Mouse (Mus musculus) yolk sac, embryonic 10.5 days (tissue): ENCODE measurements around the gene Scrg1.
"Not testable (repeated sequence)": the region's sequence is repeated elsewhere in the genome, so short reads cannot be mapped to it uniquely, and the experiment has no call there.

Source experiments
- DNase-seq: peaks from one replicate; pipeline ENCODE4 v3.0.0-alpha.2; 2017; ENCODE audit warnings: low spot score

The Scrg1 gene

DNA sequence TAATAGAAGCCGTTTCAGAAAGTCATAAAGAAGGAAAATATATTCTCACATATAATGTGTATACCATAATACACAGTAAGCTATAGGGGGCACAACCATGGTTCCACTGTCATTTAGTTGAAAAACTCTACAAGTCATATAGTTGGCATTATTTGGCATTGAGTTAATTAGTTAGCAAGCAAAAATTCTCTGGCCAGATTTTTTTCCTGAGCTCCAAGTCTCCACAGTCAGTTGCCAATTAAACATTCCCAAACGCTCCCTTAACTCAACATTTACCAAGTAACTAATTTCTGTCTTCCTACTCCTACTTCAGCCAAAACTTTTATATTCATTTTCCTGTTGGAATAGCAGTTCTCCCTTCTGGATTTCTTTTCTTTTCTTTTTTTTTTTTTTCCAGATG is 2.4 kb upstream of the Scrg1 start:
- DNase-seq, result no peak

GRCm38 (mm10) chr8:57457152-57457551 is 1.4 kb downstream of the Scrg1 start:
- DNase-seq, result no peak

- no peak for DNase-seq
These were observed 2.2 kb downstream of the Scrg1 start for GRCm38 (mm10) chr8:57457942-57458341.

GRCm38 (mm10) chr8:57462839-57463238 is 7.1 kb downstream of the Scrg1 start:
- DNase-seq, result no peak

- no peak for DNase-seq
These were observed 8.0 kb downstream of the Scrg1 start for GRCm38 (mm10) chr8:57463757-57464156.

DNA sequence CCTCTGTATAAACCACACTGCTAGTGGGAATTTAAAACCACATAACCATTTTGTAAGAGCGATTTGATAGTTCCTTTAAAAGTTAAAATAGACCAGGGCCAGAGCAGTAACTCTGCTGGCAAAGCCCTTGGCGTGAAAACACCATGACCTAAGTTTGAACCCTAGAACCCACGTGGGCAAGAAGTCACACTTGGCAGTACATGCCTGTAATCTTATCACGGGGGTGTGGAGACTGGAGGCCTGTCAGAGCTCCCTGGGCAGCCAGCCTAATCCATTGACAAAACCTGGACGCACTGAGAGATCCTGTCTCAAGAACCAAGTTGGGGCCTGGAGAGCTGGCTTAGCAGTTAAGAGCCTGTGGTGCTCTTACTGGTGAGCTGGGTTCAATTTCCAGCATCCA is 12.9 kb downstream of the Scrg1 start:
- DNase-seq, result peak; percentile 9

DNA sequence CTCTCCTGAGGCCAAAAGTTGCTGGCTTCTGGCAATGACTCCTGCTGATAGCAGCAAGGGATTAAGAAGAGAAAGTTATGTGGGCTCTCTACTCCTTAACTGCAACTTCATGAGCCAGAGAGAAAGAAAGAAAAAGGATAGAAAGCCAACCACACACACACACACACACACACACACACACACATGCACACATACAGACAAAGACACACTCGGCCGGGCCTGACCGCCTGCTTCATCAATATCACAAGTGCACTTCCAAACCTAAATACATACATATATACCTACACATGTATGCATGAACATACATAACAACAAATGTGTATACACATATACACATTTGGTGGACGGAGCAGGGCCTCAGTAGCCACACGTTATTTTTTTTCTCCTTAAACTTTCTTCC is 15.1 kb downstream of the Scrg1 start:
- DNase-seq, result no peak

DNA sequence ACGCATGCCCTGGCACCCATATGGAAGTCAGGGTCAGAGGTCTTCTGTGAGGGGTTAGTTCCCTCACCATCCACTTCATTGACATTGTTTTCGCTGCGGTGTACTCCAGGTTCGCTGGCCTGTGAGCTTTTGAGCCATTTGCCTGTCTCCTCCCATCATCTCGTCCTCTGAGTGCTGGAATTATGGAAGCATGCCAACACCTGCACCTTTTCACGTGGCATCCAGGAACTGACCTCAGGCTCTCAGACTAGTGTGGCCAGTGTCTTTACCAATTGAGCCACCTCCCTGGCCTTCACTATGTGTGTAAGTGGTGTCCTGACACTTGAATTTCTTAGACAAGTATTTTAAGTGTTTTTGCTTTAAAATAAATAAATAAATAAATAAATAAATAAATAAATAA is 18.0 kb downstream of the Scrg1 start:
- DNase-seq, result no peak

GRCm38 (mm10) chr8:57478406-57478805 is 22.7 kb downstream of the Scrg1 start:
- DNase-seq, result no peak

DNA sequence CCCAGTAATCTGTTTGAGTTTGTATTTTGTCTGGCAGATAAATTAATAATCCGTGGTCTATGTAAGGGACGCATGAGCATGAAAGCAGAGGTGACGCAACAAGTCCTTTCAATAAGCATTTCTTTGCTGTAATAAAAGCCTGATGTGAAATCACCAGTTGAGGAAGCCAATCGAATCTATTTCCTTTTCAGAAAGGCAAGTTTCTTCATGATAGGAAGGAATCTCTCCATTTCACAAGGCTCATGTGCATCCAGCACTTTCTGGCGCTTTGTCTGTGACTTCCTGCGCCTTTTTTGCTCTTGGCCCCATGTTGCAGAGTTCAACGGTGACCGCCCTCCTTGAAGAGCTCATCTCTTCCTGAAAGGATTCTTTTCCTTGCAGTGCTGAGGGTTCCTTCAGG is 24.0 kb downstream of the Scrg1 start:
- DNase-seq, result no peak

DNA sequence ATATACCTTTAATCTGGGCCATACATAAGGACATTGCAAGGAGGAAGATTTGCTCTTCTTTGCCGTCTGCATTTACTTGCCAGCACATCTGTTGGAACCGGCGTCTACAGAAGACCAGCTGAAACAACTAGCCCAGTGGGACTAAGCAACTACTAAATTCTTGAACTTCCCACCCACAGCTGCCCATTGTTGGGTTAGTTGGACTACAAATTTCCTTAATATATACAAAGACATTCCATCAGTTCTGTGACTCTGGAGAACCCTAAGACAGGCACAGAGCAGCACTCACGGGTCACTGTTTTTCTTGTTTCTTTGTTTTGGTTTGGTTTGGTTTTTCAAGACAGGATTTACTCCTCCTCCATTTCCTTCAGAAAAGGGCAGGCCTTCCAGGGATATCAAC is 24.9 kb downstream of the Scrg1 start:
- DNase-seq, result no peak

DNA sequence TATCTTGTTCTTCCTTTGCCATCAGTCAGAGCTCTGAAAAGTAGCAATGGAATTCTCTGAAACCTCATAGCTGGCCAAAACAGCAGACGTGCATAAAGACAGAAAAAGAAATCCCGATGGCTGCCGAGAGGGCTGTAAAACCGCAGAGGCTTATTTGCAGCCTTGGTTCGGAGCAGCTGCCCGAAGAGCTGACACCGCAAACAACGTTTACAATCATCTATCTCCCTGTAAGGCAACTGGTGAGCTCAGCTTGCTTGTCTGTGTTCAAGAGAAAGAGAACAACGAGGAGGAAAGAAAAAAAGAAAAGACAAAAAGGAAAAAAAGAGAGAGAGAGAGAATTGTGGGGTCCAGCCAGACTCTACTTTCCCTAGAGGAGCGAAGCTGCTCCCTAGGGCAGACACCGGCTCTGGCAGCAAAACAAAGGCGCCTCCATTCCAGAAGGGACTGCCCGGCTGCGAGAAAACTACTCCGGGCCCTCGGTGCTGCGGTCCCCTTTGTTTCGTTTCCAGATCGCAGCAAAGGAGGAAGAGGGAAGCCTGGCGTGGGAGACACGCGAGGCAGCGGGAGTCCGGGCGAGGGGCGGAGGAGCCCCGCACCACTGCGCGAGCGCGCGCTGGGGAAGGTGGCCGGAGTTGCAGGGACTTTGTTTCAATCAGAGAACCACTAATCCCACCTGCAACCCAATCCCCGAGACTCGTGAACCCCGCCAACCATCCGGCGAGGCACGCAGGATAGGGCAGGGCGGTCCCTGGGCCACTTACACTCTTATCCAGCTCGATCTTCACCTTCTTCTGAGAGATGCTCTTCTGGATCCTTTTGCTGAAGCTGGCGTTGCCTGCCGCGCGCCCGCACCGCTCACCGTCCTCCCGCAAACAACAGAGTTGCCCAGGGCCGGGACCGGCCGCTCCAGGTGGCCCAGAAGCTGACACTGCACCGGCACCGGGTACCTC is 31.0 kb downstream of the Scrg1 start:
- DNase-seq, result peak; percentile 50

- DNase-seq, result peak; percentile 98
These were observed 31.9 kb downstream of the Scrg1 start, which contains the start of gene Sap30 for GRCm38 (mm10) chr8:57487441-57488155. TSS of gene Sap30 (minus strand) at chr8:57487860.

GRCm38 (mm10) chr8:57488312-57488765 is 32.6 kb downstream of the Scrg1 start:
- DNase-seq, result peak; percentile 72

- DNase-seq, result no peak
These were observed 33.6 kb downstream of the Scrg1 start for GRCm38 (mm10) chr8:57489366-57489765.

- peak; percentile 17 for DNase-seq
These were observed 34.2 kb downstream of the Scrg1 start for GRCm38 (mm10) chr8:57489896-57490295.

DNA sequence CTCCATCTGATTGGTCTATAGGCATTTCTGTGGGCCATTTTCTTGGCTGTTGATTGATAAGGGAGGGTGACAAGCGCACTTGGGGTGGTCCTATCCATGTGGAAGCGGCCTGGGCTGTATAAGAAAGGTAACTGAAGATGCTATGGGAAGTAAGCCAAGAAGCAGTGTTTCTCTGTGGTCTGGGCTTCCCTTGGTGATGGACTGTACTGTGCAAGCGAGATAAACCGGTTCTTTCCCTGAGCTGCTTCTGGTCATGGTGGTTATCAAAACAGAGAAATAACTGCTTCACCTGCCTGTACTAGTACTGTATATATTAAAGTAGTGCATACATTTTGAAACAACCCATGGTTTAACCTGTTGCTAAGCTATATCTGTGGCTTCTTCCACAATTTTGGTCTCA is 36.1 kb downstream of the Scrg1 start:
- no peak for DNase-seq

GRCm38 (mm10) chr8:57498494-57498846 is 42.7 kb downstream of the Scrg1 start:
- DNase-seq, result no peak

DNA sequence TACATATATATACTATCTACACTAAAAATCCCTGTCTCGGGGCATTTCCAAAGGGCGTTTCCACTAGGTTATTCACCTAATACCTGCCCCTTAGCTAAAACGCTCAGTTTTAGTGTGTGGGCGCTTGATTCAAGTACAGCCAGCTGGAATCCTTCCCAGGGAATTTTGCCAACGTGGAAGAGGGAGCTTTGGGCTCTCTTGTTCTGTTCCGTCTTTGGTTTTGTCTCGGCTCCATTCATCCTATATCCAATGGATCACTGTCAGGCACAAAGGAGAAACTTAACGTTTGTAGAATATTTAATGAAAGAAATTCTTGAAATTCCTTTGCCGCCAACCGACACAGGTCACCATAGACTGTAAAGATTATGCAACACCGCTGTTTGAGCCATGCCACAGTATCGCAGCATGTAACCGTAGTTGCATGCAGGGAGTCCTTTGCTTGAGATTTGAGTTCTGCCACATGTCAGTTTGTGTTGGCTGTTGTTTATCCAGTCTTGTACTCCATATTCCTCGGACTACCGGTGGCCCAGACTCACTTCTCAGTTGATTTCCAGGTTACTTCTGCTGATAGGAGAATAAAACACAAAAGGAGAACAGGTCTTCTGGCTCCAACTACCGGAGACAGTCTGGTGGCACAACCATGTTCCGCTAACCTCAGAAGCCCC is 43.3 kb downstream of the Scrg1 start:
- DNase-seq, result no peak

DNA sequence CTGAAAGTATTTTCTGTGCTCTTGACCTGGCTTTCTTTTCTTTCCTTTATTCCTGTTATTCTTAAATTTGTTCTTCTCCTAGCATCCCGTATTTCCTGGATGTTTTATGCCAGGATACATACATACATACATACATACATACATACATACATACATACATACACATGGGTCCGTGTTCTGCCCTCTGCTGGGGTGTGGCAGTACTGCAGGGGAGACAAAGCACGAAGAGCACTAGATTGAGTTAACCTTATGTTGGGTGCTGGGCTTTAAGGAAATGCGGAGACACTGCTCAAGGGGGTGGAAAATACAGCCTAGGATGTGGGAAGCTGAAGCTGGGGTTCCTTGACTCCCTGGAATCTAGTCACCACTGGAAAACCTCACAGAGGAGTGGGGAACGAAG is 47.9 kb downstream of the Scrg1 start:
- DNase-seq, result peak; percentile 43

- DNase-seq, result not testable (repeated sequence)
These were observed 49.8 kb downstream of the Scrg1 start for GRCm38 (mm10) chr8:57505500-57505899.

GRCm38 (mm10) chr8:57507556-57508063 is 51.9 kb downstream of the Scrg1 start:
- DNase-seq, result no peak
